Mouse (Mus musculus): ENCODE measurements around the gene Hivep3. TPM values are rescaled to one million over a fixed set of nuclear protein-coding genes. Genes with fewer than 3 reads are reported as not detected.

Hivep3 gene
- total and polyA plus RNA-seq, 3 experiments = not detected

GRCm38 (mm10) chr4:119809245-119809644 is 75.7 kb downstream of the Hivep3 start:
- peak; percentile 8 for DNase-seq (ENCODE audit: low read depth, low spot score)
- TF ChIP-seq TAL1 (IDR thresholded peaks at IDR 0.05; ENCODE audit: low read length) (no peak), BHLHE40 (IDR thresholded peaks at IDR 0.05; ENCODE audit: borderline replicate concordance, low read depth, low read length) (no peak), GABPA (IDR thresholded peaks at IDR 0.05; ENCODE audit: low read depth, low read length) (no peak), MXI1 (IDR thresholded peaks at IDR 0.05; ENCODE audit: low read depth, low read length) (no peak), POLR2AphosphoS2 (IDR thresholded peaks at IDR 0.05; ENCODE audit: low read length) (no peak), MEF2A (IDR thresholded peaks at IDR 0.05; ENCODE audit: extremely low read depth, insufficient replicate concordance, low read depth, low read length, poor library complexity, severe bottlenecking) (no peak), SIN3A (IDR thresholded peaks at IDR 0.05; ENCODE audit: low read length) (no peak), ZC3H11A (IDR thresholded peaks at IDR 0.05; ENCODE audit: low read depth, low read length) (no peak), NRF1 (IDR thresholded peaks at IDR 0.05; ENCODE audit: insufficient read depth, low read depth, low read length, poor library complexity, severe bottlenecking) (no peak), POLR2A (IDR thresholded peaks at IDR 0.05; ENCODE audit: control insufficient read depth in 1 of 2, insufficient read depth in 1 of 2, low read depth in 1 of 2, low read length in 2 of 2, poor library complexity in 1 of 2) (no peak), MAZ (IDR thresholded peaks at IDR 0.05; ENCODE audit: low read depth, low read length) (no peak), MAX (IDR thresholded peaks at IDR 0.05; ENCODE audit: low read length) (no peak), POLR2AphosphoS5 (IDR thresholded peaks at IDR 0.05; ENCODE audit: borderline replicate concordance, low read depth, low read length) (no peak), CTCF (IDR thresholded peaks at IDR 0.05 in 2 of 3, conservative IDR thresholded peaks at IDR 0.05 in 1 of 3; ENCODE audit: control insufficient read depth in 1 of 3, insufficient read depth in 1 of 3, low read depth in 2 of 3, low read length in 3 of 3, poor library complexity in 1 of 3, severe bottlenecking in 1 of 3) (peak in 2 of 3 experiments; percentile 21 to 45; a peak in 3 of 6 replicates), RAD21 (IDR thresholded peaks at IDR 0.05; ENCODE audit: low read depth, low read length) (no peak; the same call in 1 of the 2 replicates), SMC3 (IDR thresholded peaks at IDR 0.05; ENCODE audit: low read depth, low read length) (peak; percentile 15; the same call in 1 of the 2 replicates)
- no peaks in the 10 kb centered on the region for H3K9me3 ChIP-seq (replicated peaks; ENCODE audit: insufficient read depth, low read length)
- no peaks in the 10 kb centered on the region for H3K27me3 ChIP-seq (ENCODE audit: control insufficient read depth in 1 of 2, insufficient read depth in 2 of 2, low read length in 2 of 2)
- H3K9ac ChIP-seq (ENCODE audit: control insufficient read depth, low read depth, low read length, poor library complexity, severe bottlenecking) = no peak overlapping the region
- no peaks in the 10 kb centered on the region for H3K4me1 ChIP-seq (ENCODE audit: control insufficient read depth in 1 of 2, insufficient read depth in 2 of 2, low read length in 2 of 2)
- no peaks in the 10 kb centered on the region for H3K79me2 ChIP-seq (ENCODE audit: control insufficient read depth, insufficient read depth, low read length, poor library complexity)
- no peak overlapping the region for H3K27ac ChIP-seq (ENCODE audit: control insufficient read depth, low read depth, low read length)
- H3K4me3 ChIP-seq (ENCODE audit: control insufficient read depth in 1 of 2, insufficient read depth in 1 of 2, low read depth in 2 of 2, low read length in 2 of 2) = no peak overlapping the region
- no peaks in the 10 kb centered on the region for H3K36me3 ChIP-seq (ENCODE audit: control insufficient read depth in 1 of 2, insufficient read depth in 2 of 2, low read length in 2 of 2)

DNA sequence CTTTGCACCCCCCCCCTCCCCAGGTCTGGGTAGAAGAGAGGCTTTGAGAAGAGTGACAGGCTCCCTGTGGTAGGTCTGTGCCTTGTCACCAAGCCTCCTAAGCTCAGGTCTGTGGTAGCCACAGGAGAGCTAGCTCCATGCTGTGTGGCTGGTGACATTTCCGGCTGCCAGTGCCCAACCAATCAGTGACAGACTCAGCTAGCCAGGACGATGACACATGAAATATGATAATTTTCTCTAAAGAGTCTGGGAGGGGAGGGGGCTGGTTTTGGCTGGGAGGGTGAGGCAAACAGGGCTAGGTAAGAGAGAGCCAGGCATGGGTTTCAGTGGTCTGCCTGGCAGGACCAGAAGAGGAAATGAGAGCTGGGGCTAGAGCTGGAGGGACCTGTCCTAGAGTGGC is 79.2 kb downstream of the Hivep3 start:
- DNase-seq (ENCODE audit: low read depth, low spot score) = no peak
- Histone ChIP-seq H3K9me3 (replicated peaks; ENCODE audit: insufficient read depth, low read length) (no peaks in the 10 kb centered on the region), H3K36me3 (ENCODE audit: control insufficient read depth in 1 of 2, insufficient read depth in 2 of 2, low read length in 2 of 2) (no peaks in the 10 kb centered on the region), H3K4me3 (ENCODE audit: control insufficient read depth in 1 of 2, insufficient read depth in 1 of 2, low read depth in 2 of 2, low read length in 2 of 2) (no peak overlapping the region), H3K9ac (ENCODE audit: control insufficient read depth, low read depth, low read length, poor library complexity, severe bottlenecking) (no peak overlapping the region), H3K4me1 (ENCODE audit: control insufficient read depth in 1 of 2, insufficient read depth in 2 of 2, low read length in 2 of 2) (no peaks in the 10 kb centered on the region), H3K27ac (ENCODE audit: control insufficient read depth, low read depth, low read length) (no peak overlapping the region), H3K79me2 (ENCODE audit: control insufficient read depth, insufficient read depth, low read length, poor library complexity) (no peaks in the 10 kb centered on the region), H3K27me3 (ENCODE audit: control insufficient read depth in 1 of 2, insufficient read depth in 2 of 2, low read length in 2 of 2) (no peaks in the 10 kb centered on the region)
- TF ChIP-seq MAZ (IDR thresholded peaks at IDR 0.05; ENCODE audit: low read depth, low read length) (no peak), TBP (IDR thresholded peaks at IDR 0.05; ENCODE audit: low read depth, low read length) (no peak), NRF1 (IDR thresholded peaks at IDR 0.05; ENCODE audit: insufficient read depth, low read depth, low read length, poor library complexity, severe bottlenecking) (no peak), JUND (IDR thresholded peaks at IDR 0.05; ENCODE audit: low read depth, low read length) (no peak), POLR2A (IDR thresholded peaks at IDR 0.05; ENCODE audit: control insufficient read depth in 1 of 2, insufficient read depth in 1 of 2, low read depth in 1 of 2, low read length in 2 of 2, poor library complexity in 1 of 2) (no peak), E2F4 (IDR thresholded peaks at IDR 0.05; ENCODE audit: borderline replicate concordance, low read depth, low read length) (no peak), ZC3H11A (IDR thresholded peaks at IDR 0.05; ENCODE audit: low read depth, low read length) (no peak), ZKSCAN1 (IDR thresholded peaks at IDR 0.05; ENCODE audit: low read depth, low read length) (no peak), BHLHE40 (IDR thresholded peaks at IDR 0.05; ENCODE audit: borderline replicate concordance, low read depth, low read length) (no peak), SIN3A (IDR thresholded peaks at IDR 0.05; ENCODE audit: low read length) (no peak), TAL1 (IDR thresholded peaks at IDR 0.05; ENCODE audit: low read length) (no peak), KAT2A (conservative IDR thresholded peaks at IDR 0.05; ENCODE audit: low read depth, low read length) (no peak), GABPA (IDR thresholded peaks at IDR 0.05; ENCODE audit: low read depth, low read length) (no peak), MXI1 (IDR thresholded peaks at IDR 0.05; ENCODE audit: low read depth, low read length) (no peak), MAX (IDR thresholded peaks at IDR 0.05; ENCODE audit: low read length) (no peak), RCOR1 (IDR thresholded peaks at IDR 0.05; ENCODE audit: low read depth, low read length) (no peak), CHD1 (IDR thresholded peaks at IDR 0.05; ENCODE audit: low read depth, low read length) (no peak), MEF2A (IDR thresholded peaks at IDR 0.05; ENCODE audit: extremely low read depth, insufficient replicate concordance, low read depth, low read length, poor library complexity, severe bottlenecking) (no peak), SMC3 (IDR thresholded peaks at IDR 0.05; ENCODE audit: low read depth, low read length) (no peak)

Data from MEL (cell line).